Mouse (Mus musculus): ENCODE measurements around the gene Dnajc5.

GRCm38 (mm10) chr2:181548227-181548626 lies 27.9 kb downstream of the Dnajc5 start:
- TF ChIP-seq CTCF (IDR thresholded peaks at IDR 0.05; ENCODE audit: low read depth) (no peak), EP300 (IDR thresholded peaks at IDR 0.05; ENCODE audit: low read depth) (no peak)

All from liver, embryonic 14.5 days (tissue).